Mouse (Mus musculus): Measurements from ENCODE around the gene Gfap.

GRCm38 (mm10) chr11:102902107-102902506 lies 1.4 kb upstream of the Gfap start:
- no peak for TF ChIP-seq CTCF (IDR thresholded peaks at IDR 0.05; ENCODE audit: borderline replicate concordance, insufficient read depth, low read depth, low read length)
- TF ChIP-seq POLR2A (IDR thresholded peaks at IDR 0.05; ENCODE audit: borderline replicate concordance, insufficient read depth, low read length), result no peak

Measured in cerebellum, adult 2 months (tissue).